Mouse (Mus musculus): ENCODE data around the gene Echdc2. TPM values are rescaled to one million over a fixed set of nuclear protein-coding genes. Genes with fewer than 3 reads are reported as not detected.
A peak's percentile ranks its signal among the peaks of the same experiment; 100 is the strongest.

The Echdc2 gene
- polyA plus RNA-seq, 1 experiment from 2014 or later, result 8.3 TPM

- Histone ChIP-seq H3K4me2 (peak within 1 kb of the TSS; percentile 54), H3K27ac (replicated peaks) (no peak within 1 kb of the TSS), H3K27me3 (peaks cover 60% of the 10 kb centered on the region), H3K9me3 (no peaks in the 10 kb centered on the region), H3K36me3 (no peaks in the 10 kb centered on the region), H3K4me3 (peak within 1 kb of the TSS; percentile 40), H3K4me1 (replicated peaks) (peaks cover 8% of the 10 kb centered on the region; the same call in 1 of the 2 replicates), H3K9ac (0 out of 2 replicates have a peak within 1 kb of the TSS, but pooled peaks have one; percentile 53)
- ATAC-seq (ENCODE audit: low read depth), result peak; percentile 56
- WGBS, result 3% methylated on average over 63 of the region's 107 CpGs
Observed at GRCm38 (mm10) chr4:108217332-108218179, 52.3 kb downstream of the Echdc2 start, which contains the start of gene Zyg11a. TSS of gene Zyg11a (minus strand) at chr4:108218048.

DNA sequence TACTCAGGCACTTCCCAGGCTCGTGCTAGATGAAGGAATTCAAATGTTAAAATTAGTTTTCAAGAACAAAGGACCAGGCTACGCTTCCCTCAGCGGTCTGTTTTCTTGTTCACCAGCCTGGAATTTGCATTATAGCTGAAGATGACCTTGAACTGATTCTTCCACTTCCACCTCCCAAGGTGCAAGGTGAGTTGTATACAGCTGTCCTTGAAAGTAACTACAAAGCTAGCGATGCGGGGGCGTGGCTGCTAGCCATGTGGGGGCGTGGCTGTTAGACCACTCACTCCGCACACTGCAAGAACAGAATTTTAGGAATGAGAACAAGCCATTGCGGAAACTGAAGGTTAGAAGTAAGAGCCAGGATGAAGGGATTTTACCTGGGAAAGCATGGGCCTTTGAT, 53.8 kb downstream of the Echdc2 start:
- no peak for ATAC-seq (ENCODE audit: low read depth)
- Histone ChIP-seq H3K9me3 (no peaks in the 10 kb centered on the region), H3K27ac (replicated peaks) (no peak overlapping the region), H3K4me3 (no peak overlapping the region), H3K27me3 (peaks cover 60% of the 10 kb centered on the region), H3K4me2 (no peak overlapping the region), H3K4me1 (replicated peaks) (peaks cover 8% of the 10 kb centered on the region; the same call in 1 of the 2 replicates), H3K36me3 (no peaks in the 10 kb centered on the region), H3K9ac (no peak overlapping the region)
- WGBS, result 6% methylated on average over 9 of the region's 9 CpGs

GRCm38 (mm10) chr4:108222507-108222906, 57.3 kb downstream of the Echdc2 start:
- Histone ChIP-seq H3K27me3 (peaks cover 32% of the 10 kb centered on the region), H3K27ac (replicated peaks) (no peak overlapping the region), H3K9me3 (no peaks in the 10 kb centered on the region), H3K4me3 (no peak overlapping the region), H3K4me1 (replicated peaks) (peaks cover 5% of the 10 kb centered on the region; the same call in 1 of the 2 replicates), H3K4me2 (no peak overlapping the region), H3K36me3 (no peaks in the 10 kb centered on the region), H3K9ac (no peak overlapping the region)
- 0 out of 2 replicates have a peak, but pooled peaks have one; percentile 67 for ATAC-seq (ENCODE audit: low read depth)
- WGBS, result 76% methylated on average over 5 of the region's 5 CpGs

- no peak for ATAC-seq (ENCODE audit: low read depth)
- Histone ChIP-seq H3K4me2 (no peak overlapping the region), H3K27me3 (peaks cover 4% of the 10 kb centered on the region; the same call in 1 of the 2 replicates), H3K4me3 (no peak overlapping the region), H3K4me1 (replicated peaks) (no peaks in the 10 kb centered on the region), H3K36me3 (no peaks in the 10 kb centered on the region), H3K9ac (no peak overlapping the region), H3K9me3 (no peaks in the 10 kb centered on the region), H3K27ac (replicated peaks) (no peak overlapping the region)
- 32% methylated on average over 3 of the region's 3 CpGs for WGBS
Observed at GRCm38 (mm10) chr4:108225341-108225872, 60.2 kb downstream of the Echdc2 start.

Other genes starting within 250 kb of the Echdc2 start
- gene Cpt2, start 241.8 kb upstream of the Echdc2 start, polyA plus RNA-seq (2015; fragmentation: Nextera tagmentation; extraction: Ambion mirVana), result 21.3 and 22.7 TPM in 2 replicates
- not detected in 2 replicates for gene Slc1a7, start 197.1 kb upstream of the Echdc2 start, polyA plus RNA-seq (2015; fragmentation: Nextera tagmentation; extraction: Ambion mirVana)
- 0.18 and 0.25 TPM in 2 replicates for gene Podn, start 69.0 kb upstream of the Echdc2 start, polyA plus RNA-seq (2015; fragmentation: Nextera tagmentation; extraction: Ambion mirVana)
- gene Scp2, start 20.4 kb upstream of the Echdc2 start, polyA plus RNA-seq (2015; fragmentation: Nextera tagmentation; extraction: Ambion mirVana), result 222 and 243 TPM in 2 replicates
- not detected in 2 replicates for gene Zyg11a, start 52.6 kb downstream of the Echdc2 start, polyA plus RNA-seq (2015; fragmentation: Nextera tagmentation; extraction: Ambion mirVana)
- gene Zyg11b, start 135.7 kb downstream of the Echdc2 start, polyA plus RNA-seq (2015; fragmentation: Nextera tagmentation; extraction: Ambion mirVana), result 23.1 and 25.3 TPM in 2 replicates
- gene Coa7, start 162.7 kb downstream of the Echdc2 start, polyA plus RNA-seq (2015; fragmentation: Nextera tagmentation; extraction: Ambion mirVana), result 43.2 and 46.8 TPM in 2 replicates
- gene Shisal2a, start 217.9 kb downstream of the Echdc2 start, polyA plus RNA-seq (2015; fragmentation: Nextera tagmentation; extraction: Ambion mirVana), result 4.0 and 4.1 TPM in 2 replicates
- gene Gpx7, start 241.5 kb downstream of the Echdc2 start, polyA plus RNA-seq (2015; fragmentation: Nextera tagmentation; extraction: Ambion mirVana), result 36.5 and 40.7 TPM in 2 replicates

Measured in neural tube, embryonic 13.5 days (tissue).